Mouse (Mus musculus) lung, embryonic 16.5 days (tissue): ENCODE data around the gene Tmem8. TPM values are rescaled to one million over a fixed set of nuclear protein-coding genes. Genes with fewer than 3 reads are reported as not detected.

Source experiments
- ATAC-seq: fragments of 200-750 bp; cut with Nextera tagmentation; 2 replicates; pipeline ENCODE4 v1.8.0; 2017; ENCODE audit warnings: low read depth, mild to moderate bottlenecking, moderate library complexity
- H3K27ac ChIP-seq: fragments of 300-500 bp; sonication (generic); 2 replicates; pipeline ENCODE4 v1.5.1; 2014; ENCODE audit warnings: mild to moderate bottlenecking, control low read depth, low read length
- H3K27me3 ChIP-seq: fragments of 300-500 bp; sonication (generic); 2 replicates; pipeline ENCODE4 v1.6.1; 2014; ENCODE audit warnings: low read depth, low read length, mixed read lengths; ENCODE audit not compliant: control insufficient read depth, insufficient read depth
- H3K36me3 ChIP-seq: fragments of 300-500 bp; sonication (generic); 2 replicates; pipeline ENCODE4 v1.6.1; 2014; ENCODE audit warnings: low read length; ENCODE audit not compliant: control insufficient read depth, insufficient read depth
- H3K4me1 ChIP-seq: fragments of 300-500 bp; sonication (generic); replicated peaks from 2 replicates; pipeline ENCODE4 v1.6.1; 2014; ENCODE audit warnings: low read length, mixed read lengths; ENCODE audit not compliant: control insufficient read depth, insufficient read depth
- H3K4me2 ChIP-seq: fragments of 300-500 bp; sonication (generic); 2 replicates; pipeline ENCODE4 v1.6.1; 2014; ENCODE audit warnings: low read depth, low read length, control low read depth
- H3K4me3 ChIP-seq: fragments of 300-500 bp; sonication (generic); 2 replicates; pipeline ENCODE4 v1.5.1; 2014; ENCODE audit warnings: mild to moderate bottlenecking, low read length, control low read depth
- H3K9ac ChIP-seq: fragments of 300-500 bp; sonication (generic); 2 replicates; pipeline ENCODE4 v1.6.1; 2014; ENCODE audit warnings: low read length, control low read depth
- H3K9me3 ChIP-seq: fragments of 300-500 bp; sonication (generic); 2 replicates; pipeline ENCODE4 v1.6.1; 2016; ENCODE audit warnings: low read length; ENCODE audit not compliant: control insufficient read depth
- WGBS: fragments of 180-500 bp; shearing (Covaris S2); extraction: QIAGEN DNeasy Blood & Tissue Kit; methylation state at CpG from one replicate; pipeline ENCODE4 v1.1.7; 2014; 5-methylcytosine and 5-hydroxymethylcytosine counted together
- polyA plus RNA-seq: library from polyadenylated mRNA; unstranded; fragments of >200 nt; fragmentation: Nextera tagmentation; extraction: Ambion mirVana; gene quantifications from 2 replicates; pipeline ENCODE4 v1.2.1, GENCODE M21; 2015

Gene Tmem8
- 2.2 and 3.0 TPM in 2 replicates for polyA plus RNA-seq

- Histone ChIP-seq H3K4me1 (peaks cover 5% of the 10 kb centered on the region; the same call in 1 of the 2 replicates), H3K4me3 (peak within 1 kb of the TSS; percentile 72), H3K27me3 (peaks cover 66% of the 10 kb centered on the region), H3K27ac (no peak within 1 kb of the TSS), H3K4me2 (peak within 1 kb of the TSS; percentile 98), H3K36me3 (no peaks in the 10 kb centered on the region), H3K9ac (peak within 1 kb of the TSS; percentile 75), H3K9me3 (no peaks in the 10 kb centered on the region)
- ATAC-seq: peak; percentile 73
- under 1% methylated on average over 57 of the region's 75 CpGs for WGBS
Observed at GRCm38 (mm10) chr17:26113181-26113948, at the start of gene Tmem8. TSS of gene Tmem8 (plus strand) at chr17:26113299.

GRCm38 (mm10) chr17:26064916-26065315 is 48.2 kb upstream of the Tmem8 start:
- H3K4me3 ChIP-seq: no peak overlapping the region
- no peaks in the 10 kb centered on the region for H3K36me3 ChIP-seq
- no peak for ATAC-seq
- H3K27me3 ChIP-seq: no peaks in the 10 kb centered on the region
- H3K9me3 ChIP-seq: no peaks in the 10 kb centered on the region
- H3K4me2 ChIP-seq: no peak overlapping the region
- WGBS: 62% methylated on average over 6 of the region's 6 CpGs
- no peak overlapping the region for H3K27ac ChIP-seq
- H3K9ac ChIP-seq: no peak overlapping the region
- H3K4me1 ChIP-seq: peaks cover 15% of the 10 kb centered on the region

GRCm38 (mm10) chr17:26066488-26067020 is 46.5 kb upstream of the Tmem8 start:
- Histone ChIP-seq H3K4me2 (peak overlapping the region; percentile 96), H3K27me3 (no peaks in the 10 kb centered on the region), H3K9me3 (no peaks in the 10 kb centered on the region), H3K36me3 (no peaks in the 10 kb centered on the region), H3K4me1 (peaks cover 15% of the 10 kb centered on the region), H3K4me3 (no peak overlapping the region), H3K9ac (no peak overlapping the region), H3K27ac (no peak overlapping the region)
- ATAC-seq: no peak
- 92% methylated on average over 7 of the region's 7 CpGs for WGBS

GRCm38 (mm10) chr17:26068024-26068830 is 44.9 kb upstream of the Tmem8 start:
- peak; percentile 31 for ATAC-seq
- WGBS: under 1% methylated on average over 44 of the region's 44 CpGs
- H3K9ac ChIP-seq: peak overlapping the region; percentile 79
- no peaks in the 10 kb centered on the region for H3K9me3 ChIP-seq
- H3K36me3 ChIP-seq: no peaks in the 10 kb centered on the region
- no peaks in the 10 kb centered on the region for H3K27me3 ChIP-seq
- H3K4me3 ChIP-seq: peak overlapping the region; percentile 76
- H3K4me1 ChIP-seq: peaks cover 15% of the 10 kb centered on the region
- peak overlapping the region; percentile 96 for H3K4me2 ChIP-seq
- H3K27ac ChIP-seq: no peak overlapping the region

GRCm38 (mm10) chr17:26068831-26069739 is 44.0 kb upstream of the Tmem8 start, which contains the start of gene Rab11fip3:
TSS of gene Rab11fip3 (minus strand) at chr17:26069555.
- H3K36me3 ChIP-seq: no peaks in the 10 kb centered on the region
- WGBS: under 1% methylated on average over 89 of the region's 94 CpGs
- peaks cover 15% of the 10 kb centered on the region for H3K4me1 ChIP-seq
- peak within 1 kb of the TSS; percentile 41 for H3K27ac ChIP-seq
- H3K9ac ChIP-seq: peak within 1 kb of the TSS; percentile 79
- no peaks in the 10 kb centered on the region for H3K27me3 ChIP-seq
- peak within 1 kb of the TSS; percentile 76 for H3K4me3 ChIP-seq
- H3K4me2 ChIP-seq: peak within 1 kb of the TSS; percentile 96
- ATAC-seq: peak; percentile 91
- no peaks in the 10 kb centered on the region for H3K9me3 ChIP-seq

- Histone ChIP-seq H3K27me3 (no peaks in the 10 kb centered on the region), H3K4me3 (peak overlapping the region; percentile 76), H3K4me2 (peak overlapping the region; percentile 96), H3K36me3 (no peaks in the 10 kb centered on the region), H3K27ac (no peak overlapping the region), H3K9ac (peak overlapping the region; percentile 79), H3K4me1 (peaks cover 15% of the 10 kb centered on the region), H3K9me3 (no peaks in the 10 kb centered on the region)
- WGBS: 25% methylated on average over 6 of the region's 6 CpGs
- ATAC-seq: no peak
Observed at GRCm38 (mm10) chr17:26070136-26070535, 43.0 kb upstream of the Tmem8 start.

GRCm38 (mm10) chr17:26075246-26075645 is 37.9 kb upstream of the Tmem8 start:
- Histone ChIP-seq H3K36me3 (no peaks in the 10 kb centered on the region), H3K4me2 (no peak overlapping the region), H3K9me3 (no peaks in the 10 kb centered on the region), H3K4me1 (no peaks in the 10 kb centered on the region), H3K27me3 (no peaks in the 10 kb centered on the region), H3K27ac (no peak overlapping the region), H3K9ac (no peak overlapping the region), H3K4me3 (no peak overlapping the region)
- no peak for ATAC-seq
- WGBS: 50% methylated on average over 3 of the region's 3 CpGs

GRCm38 (mm10) chr17:26078851-26079250 is 34.2 kb upstream of the Tmem8 start:
- no peaks in the 10 kb centered on the region for H3K27me3 ChIP-seq
- no peak overlapping the region for H3K27ac ChIP-seq
- no peaks in the 10 kb centered on the region for H3K4me1 ChIP-seq
- WGBS: 67% methylated on average over 2 of the region's 2 CpGs
- no peak overlapping the region for H3K4me2 ChIP-seq
- no peaks in the 10 kb centered on the region for H3K9me3 ChIP-seq
- no peak overlapping the region for H3K9ac ChIP-seq
- ATAC-seq: no peak
- H3K36me3 ChIP-seq: peaks cover 6% of the 10 kb centered on the region
- no peak overlapping the region for H3K4me3 ChIP-seq
